Mouse (Mus musculus) bone marrow macrophage, adult 2 months (primary cell): ENCODE results near the gene Hsd17b7.

ENCODE experiments used
- CTCF ChIP-seq: IDR thresholded peaks from 2 replicates; pipeline ENCODE4 v1.5.1; 2012; ENCODE audit warnings: low read depth, mild to moderate bottlenecking, low read length, moderate library complexity
- POLR2A ChIP-seq: IDR thresholded peaks from 2 replicates; pipeline ENCODE4 v1.6.1; 2012; ENCODE audit warnings: mild to moderate bottlenecking, low read depth, low read length, borderline replicate concordance

- TF ChIP-seq CTCF (no peak), POLR2A (no peak)
Observed at GRCm38 (mm10) chr1:169952636-169953035, 16.4 kb downstream of the Hsd17b7 start.
